Mouse (Mus musculus) brain, embryonic 18.5 days (tissue): ENCODE results near the gene Mus81.

Source experiments
- DNase-seq: peaks from one replicate; pipeline ENCODE4 v3.0.0-alpha.2; 2012; ENCODE audit warnings: low read depth, low spot score

Mus81 gene

GRCm38 (mm10) chr19:5471846-5472245, 16.4 kb downstream of the Mus81 start:
- DNase-seq, result no peak

GRCm38 (mm10) chr19:5468374-5468773, 19.8 kb downstream of the Mus81 start, which contains the start of gene Ctsw:
TSS of gene Ctsw (minus strand) at chr19:5468507.
- no peak for DNase-seq

- DNase-seq, result no peak
Observed at GRCm38 (mm10) chr19:5466916-5467500, 21.2 kb downstream of the Mus81 start.

GRCm38 (mm10) chr19:5465037-5465436, 23.2 kb downstream of the Mus81 start:
- no peak for DNase-seq

GRCm38 (mm10) chr19:5463791-5464562, 24.2 kb downstream of the Mus81 start:
- no peak for DNase-seq

GRCm38 (mm10) chr19:5463212-5463611, 25.0 kb downstream of the Mus81 start:
- DNase-seq, result no peak

GRCm38 (mm10) chr19:5461411-5461810, 26.8 kb downstream of the Mus81 start:
- DNase-seq, result no peak

- DNase-seq, result peak; percentile 70
Observed at GRCm38 (mm10) chr19:5460465-5460911, 27.7 kb downstream of the Mus81 start, which contains the start of gene Fibp. TSS of gene Fibp (plus strand) at chr19:5460615.

- no peak for DNase-seq
Observed at GRCm38 (mm10) chr19:5459896-5460295, 28.3 kb downstream of the Mus81 start.

- DNase-seq, result no peak
Observed at GRCm38 (mm10) chr19:5459019-5459418, 29.2 kb downstream of the Mus81 start.

- DNase-seq, result no peak
Observed at GRCm38 (mm10) chr19:5457746-5458442, 30.3 kb downstream of the Mus81 start, which contains the start of gene Ccdc85b. TSS of gene Ccdc85b (minus strand) at chr19:5457894.

GRCm38 (mm10) chr19:5456922-5457745, 31.1 kb downstream of the Mus81 start:
- peak; percentile 89 for DNase-seq

GRCm38 (mm10) chr19:5456241-5456921, 31.8 kb downstream of the Mus81 start:
- DNase-seq, result no peak

GRCm38 (mm10) chr19:5455568-5455967, 32.6 kb downstream of the Mus81 start:
- no peak for DNase-seq

GRCm38 (mm10) chr19:5455037-5455436, 33.2 kb downstream of the Mus81 start:
- DNase-seq, result no peak

GRCm38 (mm10) chr19:5451766-5452165, 36.4 kb downstream of the Mus81 start:
- no peak for DNase-seq

- DNase-seq, result no peak
Observed at GRCm38 (mm10) chr19:5449673-5450072, 38.5 kb downstream of the Mus81 start.

GRCm38 (mm10) chr19:5448354-5449150, 39.6 kb downstream of the Mus81 start:
- DNase-seq, result no peak

- no peak for DNase-seq
Observed at GRCm38 (mm10) chr19:5447515-5448353, 40.5 kb downstream of the Mus81 start, which contains the start of gene Fosl1. TSS of gene Fosl1 (plus strand) at chr19:5447547.
